Mouse (Mus musculus) erythroblast, adult 5-6 weeks (primary cell): ENCODE results near the gene Lrrc46. TPM values are rescaled to one million over a fixed set of nuclear protein-coding genes. Genes with fewer than 3 reads are reported as not detected.

Experiments used
- ATAC-seq: replicated peaks from 2 replicates; pipeline ENCODE4 v1.8.0; 2016; ENCODE audit warnings: moderate number of reproducible peaks, mild to moderate bottlenecking, moderate TSS enrichment, inconsistent platforms; ENCODE audit not compliant: poor library complexity, low FRiP score, severe bottlenecking
- total RNA-seq, 2 experiments: library from RNA; stranded (forward) in 1 of 2; stranded (reverse) in 1 of 2; fragments of 150-400 nt in 1 of 2; fragments of 200-764, 138-1000 nt in 1 of 2; gene quantifications; 2 replicates each; pipeline versions ENCODE4 v1.2.3 to v1.2.4; 2015 to 2017; ENCODE audit warnings: low replicate concordance in 2 of 2

Lrrc46 gene
- total RNA-seq (2015; ENCODE audit: low replicate concordance) = 6.5 TPM in 1 of 2 replicates, not detected in the other
- total RNA-seq (2017; ENCODE audit: low replicate concordance) = 0.17 TPM in 1 of 2 replicates, not detected in the other

DNA sequence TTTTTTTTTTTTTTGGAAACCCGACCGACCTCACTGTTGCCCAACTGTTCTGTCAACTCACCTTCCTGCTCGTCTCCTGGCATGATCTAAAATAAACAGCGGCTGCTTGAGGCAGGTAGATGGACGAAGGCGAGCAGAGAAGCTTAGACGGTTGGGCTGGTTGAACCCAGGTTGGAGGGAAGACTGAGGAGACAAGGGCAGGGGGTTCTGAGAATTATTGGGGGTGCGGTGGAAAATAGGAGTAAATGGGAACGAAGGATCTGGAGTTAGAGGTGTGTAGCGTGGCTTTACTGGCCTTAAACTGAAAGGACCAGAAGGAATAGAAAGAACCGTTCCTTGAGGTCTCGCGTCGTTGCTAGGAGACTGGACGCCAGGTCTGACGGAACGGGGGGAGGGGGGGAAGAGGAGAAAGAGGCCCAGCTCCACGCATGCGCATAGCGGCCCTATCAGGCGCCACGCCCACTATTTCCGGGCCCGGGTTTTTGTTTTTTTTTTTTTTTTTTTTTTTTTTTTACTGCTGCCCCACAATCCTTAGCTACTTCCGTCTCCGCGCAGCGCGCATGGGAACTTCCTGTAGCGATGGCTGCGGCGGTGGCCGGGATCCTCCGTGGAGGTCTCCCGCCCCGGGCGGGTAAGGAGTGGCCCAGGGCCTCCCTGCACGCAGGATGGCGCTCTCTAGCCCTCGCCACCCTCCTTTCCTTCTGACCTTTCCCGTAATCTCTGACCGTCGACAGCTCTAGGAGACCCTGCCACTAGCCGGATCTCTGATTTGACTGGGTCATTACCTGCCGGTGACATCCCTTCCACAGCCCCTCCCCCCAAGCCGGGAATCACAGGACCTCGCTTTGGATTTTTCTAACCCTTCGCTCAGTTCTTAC lies at the start of gene Lrrc46, which contains the start of gene Mrpl10:
Gene Lrrc46, minus strand, starts transcription at position 386 of the 878 bp plus-strand sequence.
Gene Mrpl10, plus strand, starts transcription at position 539 of the 878 bp plus-strand sequence.
- ATAC-seq = peak; percentile 88

GRCm38 (mm10) chr11:97086365-97086764 lies 45.2 kb upstream of the Lrrc46 start:
- ATAC-seq = no peak

DNA sequence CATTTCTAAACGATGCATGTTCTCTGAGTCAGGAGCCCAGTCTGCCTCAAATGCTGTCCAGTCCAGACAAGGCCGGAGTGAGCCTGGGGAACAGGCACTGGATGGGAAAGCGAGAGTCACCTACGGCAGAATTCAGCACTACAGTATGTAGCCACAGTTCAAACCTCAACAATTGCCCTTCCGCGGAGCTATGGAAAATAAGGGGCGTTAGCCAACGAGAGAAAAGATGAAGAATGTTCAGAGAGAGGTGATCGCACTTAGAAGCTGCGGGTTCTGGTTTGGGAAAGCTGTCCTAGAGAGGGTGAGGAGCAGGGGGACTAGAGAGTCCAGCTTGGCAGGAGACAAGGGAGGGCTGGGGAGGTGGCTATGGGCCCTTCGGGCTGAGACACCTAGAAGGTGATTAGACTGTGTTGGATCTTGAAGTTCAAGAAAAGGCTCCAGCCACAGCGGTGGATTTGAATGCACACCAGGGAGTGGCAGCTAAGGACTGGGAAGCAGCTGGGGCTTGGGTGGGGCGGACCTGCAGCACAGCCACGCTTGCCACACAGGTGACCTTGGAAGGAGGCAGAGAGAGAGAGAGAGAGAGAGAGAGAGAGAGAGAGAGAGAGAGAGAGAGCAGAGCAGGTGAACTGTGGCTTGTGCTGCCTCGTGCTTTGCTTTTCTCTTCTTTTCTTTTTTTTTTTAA lies 43.8 kb upstream of the Lrrc46 start:
- ATAC-seq = no peak

GRCm38 (mm10) chr11:97083401-97084140 lies 42.4 kb upstream of the Lrrc46 start:
- ATAC-seq = no peak

- ATAC-seq = peak; percentile 54
Observed at GRCm38 (mm10) chr11:97082977-97083376, 41.8 kb upstream of the Lrrc46 start.

GRCm38 (mm10) chr11:97080291-97080690 lies 39.1 kb upstream of the Lrrc46 start:
- ATAC-seq = no peak

DNA sequence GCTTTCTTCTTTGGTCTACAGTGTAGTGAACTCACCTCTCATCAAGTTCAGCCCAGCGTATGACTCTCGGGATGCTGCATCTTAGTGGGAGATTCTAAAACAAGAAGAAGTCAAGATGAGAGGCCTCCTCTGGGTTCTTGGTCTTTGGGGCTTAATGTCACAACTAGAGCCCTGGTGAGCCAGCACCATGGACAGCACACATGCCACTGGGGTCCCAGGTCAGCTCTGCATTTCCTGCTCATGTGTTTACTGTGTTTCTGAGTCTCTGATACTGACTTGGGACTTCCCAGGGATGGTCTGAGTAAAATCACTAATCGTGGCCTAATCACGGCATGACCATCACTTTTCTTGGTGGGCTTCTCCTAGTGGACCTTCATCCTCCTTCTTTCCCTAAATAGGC lies 37.5 kb upstream of the Lrrc46 start:
- no peak for ATAC-seq

DNA sequence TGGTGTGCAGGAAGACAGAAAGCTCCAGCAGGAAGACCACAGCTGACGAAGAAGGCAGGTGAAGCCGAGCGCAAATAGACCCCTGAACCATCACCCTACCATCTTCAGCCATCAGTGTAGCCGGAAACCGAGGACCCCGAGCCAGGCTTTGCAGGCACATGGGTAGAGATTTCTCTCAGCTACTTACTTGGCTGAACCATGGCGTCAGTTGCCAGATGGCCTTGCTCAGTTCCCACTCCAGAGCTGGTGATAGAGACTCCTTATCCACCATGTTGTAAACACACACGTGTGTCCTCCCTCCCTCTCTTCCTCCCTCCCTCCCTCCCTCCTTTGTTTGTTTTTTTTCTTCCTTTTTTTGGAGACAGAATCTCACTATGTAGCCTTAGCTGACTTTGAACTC lies 33.0 kb upstream of the Lrrc46 start:
- ATAC-seq = no peak

DNA sequence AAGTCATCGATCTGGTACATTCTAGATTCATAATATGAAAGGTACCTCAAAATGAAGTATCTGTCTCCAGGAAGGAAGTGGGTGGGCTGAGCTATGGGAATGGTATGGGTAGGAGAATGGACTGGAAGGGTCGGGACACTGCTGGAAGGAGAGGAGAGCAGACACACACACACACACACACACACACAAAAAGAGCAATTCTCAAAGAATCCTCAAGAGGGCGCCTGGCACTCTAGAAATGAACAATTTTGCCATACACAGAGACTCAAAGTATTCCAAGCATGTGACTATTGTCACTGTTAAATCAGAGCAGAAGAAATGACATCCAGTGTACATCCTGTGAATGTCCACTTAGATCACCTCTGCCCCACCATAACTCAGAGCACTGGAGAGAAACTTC lies 31.3 kb upstream of the Lrrc46 start:
- no peak; the same call in 1 of the 2 replicates for ATAC-seq

- ATAC-seq = no peak
Observed at GRCm38 (mm10) chr11:97071129-97071528, 29.9 kb upstream of the Lrrc46 start.

DNA sequence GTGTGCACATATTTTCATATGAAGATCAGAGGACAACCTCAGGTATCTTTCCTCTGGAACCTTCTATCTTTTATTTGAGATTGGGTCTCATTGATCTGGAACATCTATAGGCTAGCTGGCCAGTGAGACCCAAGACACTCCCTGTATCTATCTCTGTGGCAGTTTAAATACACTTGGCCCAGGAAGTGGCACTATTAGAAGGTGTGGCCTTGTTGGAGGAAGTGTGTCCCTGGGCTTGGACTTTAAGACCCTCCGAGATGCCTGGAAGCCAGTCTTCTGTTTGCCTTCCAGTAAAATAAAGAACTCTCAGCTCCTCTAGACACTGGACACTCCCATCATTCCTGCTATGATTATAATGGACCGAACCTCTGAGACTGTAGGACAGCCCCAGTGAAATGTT lies 28.6 kb upstream of the Lrrc46 start:
- no peak for ATAC-seq

GRCm38 (mm10) chr11:97069333-97069732 lies 28.1 kb upstream of the Lrrc46 start:
- no peak for ATAC-seq

DNA sequence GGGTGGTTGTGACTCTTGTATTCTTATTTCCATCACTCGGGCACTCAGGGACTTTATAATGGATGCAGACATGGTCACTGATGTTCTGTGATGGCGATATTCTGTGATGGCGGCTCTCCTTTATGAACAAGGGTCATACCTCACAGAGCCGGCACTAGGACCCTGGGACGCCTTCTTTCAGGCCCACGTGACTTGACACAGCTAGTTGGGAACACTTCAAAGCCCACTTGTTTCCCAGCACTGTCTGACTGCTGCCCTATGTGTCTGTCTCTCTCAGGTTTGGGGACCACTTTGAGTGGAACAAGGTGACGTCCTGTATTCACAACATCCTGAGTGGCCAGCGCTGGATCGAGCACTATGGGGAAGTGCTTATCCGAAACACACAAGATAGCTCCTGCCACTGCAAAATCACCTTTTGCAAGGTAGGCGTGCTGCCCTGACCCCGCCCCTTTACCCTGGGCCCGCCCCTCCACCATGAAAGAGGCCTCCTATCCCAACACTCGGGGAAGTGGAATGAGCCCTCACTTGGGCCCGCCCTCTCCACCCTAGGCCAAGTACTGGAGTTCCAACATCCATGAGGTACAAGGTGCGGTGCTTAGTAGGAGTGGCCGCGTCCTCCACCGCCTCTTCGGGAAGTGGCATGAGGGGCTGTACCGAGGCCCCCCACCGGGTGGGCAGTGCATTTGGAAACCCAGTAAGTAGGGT lies 25.6 kb upstream of the Lrrc46 start:
- ATAC-seq = no peak

- ATAC-seq = no peak
Observed at GRCm38 (mm10) chr11:97065538-97066295, 24.5 kb upstream of the Lrrc46 start.

- ATAC-seq = no peak
Observed at GRCm38 (mm10) chr11:97063921-97064295, 22.7 kb upstream of the Lrrc46 start.

- ATAC-seq = no peak
Observed at GRCm38 (mm10) chr11:97063274-97063920, 22.2 kb upstream of the Lrrc46 start.

DNA sequence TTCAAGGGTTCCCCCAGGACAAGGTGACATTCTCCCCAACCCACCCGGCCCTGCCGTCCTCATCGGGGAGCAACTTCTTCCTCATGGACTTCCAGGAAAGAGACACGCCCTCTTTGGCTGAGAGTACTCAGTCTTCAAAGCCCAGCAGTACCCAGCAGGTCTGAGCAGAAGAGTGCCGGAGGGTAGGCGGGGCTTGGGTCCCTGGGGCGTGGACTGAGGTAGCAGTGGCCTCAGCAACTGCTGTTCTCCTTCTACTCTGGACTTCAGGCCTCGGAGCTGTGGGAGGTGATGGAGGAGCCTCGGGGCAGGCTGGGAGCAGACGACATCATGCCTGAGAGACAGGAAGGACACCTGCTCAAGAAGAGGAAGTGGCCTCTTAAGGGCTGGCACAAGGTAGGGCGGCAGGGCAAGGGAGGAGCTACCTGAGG lies 11.0 kb upstream of the Lrrc46 start:
- ATAC-seq = peak; percentile 82

- 0 out of 2 replicates have a peak, but pooled peaks have one; percentile 16 for ATAC-seq
Observed at GRCm38 (mm10) chr11:97050944-97051586, 9.9 kb upstream of the Lrrc46 start.
